Mouse (Mus musculus): ENCODE results near the gene Nat8f1. TPM values are rescaled to one million over a fixed set of nuclear protein-coding genes. Genes with fewer than 3 reads are reported as not detected.
"Not testable (repeated sequence)": the region's sequence is repeated elsewhere in the genome, so short reads cannot be mapped to it uniquely, and the experiment has no call there.

Nat8f1 gene
- 23.5 and 47.2 TPM in 2 replicates for total RNA-seq (2021)
- long read RNA-seq, experiment 1, transcript Nat8f1-201 (2 exons, 1,021 nt), result major isoform, 29 of 63 reads
- long read RNA-seq, experiment 1, partial matches to known transcripts, result 0 of 63 reads
- long read RNA-seq, experiment 1, other reads (novel, unspliced or antisense), result 30 of 63 reads
- long read RNA-seq, experiment 2, transcript Nat8f1-201 (2 exons, 1,021 nt), result major isoform, 38 of 66 reads
- long read RNA-seq, experiment 2, partial matches to known transcripts, result 0 of 66 reads
- long read RNA-seq, experiment 2, other reads (novel, unspliced or antisense), result 27 of 66 reads

- peak; percentile 93 for DNase-seq
Measured at GRCm38 (mm10) chr6:85915539-85916513, at the start of gene Nat8f1. TSS of gene Nat8f1 (minus strand) at chr6:85915687.

GRCm38 (mm10) chr6:85961101-85962091 lies 45.9 kb upstream of the Nat8f1 start, which contains the start of gene Dusp11:
TSS of gene Dusp11 (minus strand) at chr6:85961667.
- DNase-seq, result peak; percentile 95

- DNase-seq, result peak; percentile 43
Measured at GRCm38 (mm10) chr6:85957581-85957980, 42.1 kb upstream of the Nat8f1 start.

GRCm38 (mm10) chr6:85948549-85948948 lies 33.1 kb upstream of the Nat8f1 start:
- DNase-seq, result no peak

- DNase-seq, result no peak
Measured at GRCm38 (mm10) chr6:85942469-85942868, 27.0 kb upstream of the Nat8f1 start.

GRCm38 (mm10) chr6:85938701-85939100 lies 23.2 kb upstream of the Nat8f1 start:
- no peak for DNase-seq

- DNase-seq, result peak; percentile 93
Measured at GRCm38 (mm10) chr6:85936508-85937465, 21.3 kb upstream of the Nat8f1 start.

- no peak for DNase-seq
Measured at GRCm38 (mm10) chr6:85935646-85936045, 20.2 kb upstream of the Nat8f1 start.

GRCm38 (mm10) chr6:85934047-85934446 lies 18.6 kb upstream of the Nat8f1 start:
- DNase-seq, result no peak

GRCm38 (mm10) chr6:85929312-85929711 lies 13.8 kb upstream of the Nat8f1 start:
- no peak for DNase-seq

GRCm38 (mm10) chr6:85927476-85928464 lies 12.3 kb upstream of the Nat8f1 start:
- DNase-seq, result no peak

GRCm38 (mm10) chr6:85926709-85927108 lies 11.2 kb upstream of the Nat8f1 start:
- DNase-seq, result peak; percentile 47

- no peak for DNase-seq
Measured at GRCm38 (mm10) chr6:85923643-85924042, 8.2 kb upstream of the Nat8f1 start.

- DNase-seq, result no peak
Measured at GRCm38 (mm10) chr6:85919401-85919800, 3.9 kb upstream of the Nat8f1 start.

- not testable (repeated sequence) for DNase-seq
Measured at GRCm38 (mm10) chr6:85918341-85918740, 2.9 kb upstream of the Nat8f1 start.

GRCm38 (mm10) chr6:85916596-85916995 lies 1.1 kb upstream of the Nat8f1 start:
- no peak for DNase-seq

- DNase-seq, result peak; percentile 36
Measured at GRCm38 (mm10) chr6:85915141-85915538, 347 bp downstream of the Nat8f1 start.

- no peak for DNase-seq
Measured at GRCm38 (mm10) chr6:85911587-85911986, 3.9 kb downstream of the Nat8f1 start, which contains the start of gene Tprkb. TSS of gene Tprkb (plus strand) at chr6:85911865.

- DNase-seq, result no peak
Measured at GRCm38 (mm10) chr6:85909704-85910103, 5.8 kb downstream of the Nat8f1 start.
